Mouse (Mus musculus) stomach, embryonic 16.5 days (tissue): ENCODE measurements around the gene Aacs. TPM values are rescaled to one million over a fixed set of nuclear protein-coding genes. Genes with fewer than 3 reads are reported as not detected.

Experiments
- ATAC-seq: fragments of 200-750 bp; cut with Nextera tagmentation; 2 replicates; pipeline ENCODE4 v1.8.0; 2017; ENCODE audit warnings: moderate number of reproducible peaks, moderate TSS enrichment; ENCODE audit not compliant: insufficient read depth, low FRiP score
- H3K27ac ChIP-seq: fragments of 300-500 bp; sonication (generic); 2 replicates; pipeline ENCODE4 v1.5.1; 2014; ENCODE audit warnings: low read length
- H3K27me3 ChIP-seq: fragments of 300-500 bp; sonication (generic); 2 replicates; pipeline ENCODE4 v1.6.1; 2014; ENCODE audit warnings: low read length, control low read depth, mixed read lengths; ENCODE audit not compliant: control insufficient read depth, insufficient read depth
- H3K36me3 ChIP-seq: fragments of 300-500 bp; sonication (generic); 2 replicates; pipeline ENCODE4 v1.6.1; 2014; ENCODE audit warnings: low read length; ENCODE audit not compliant: control insufficient read depth, insufficient read depth
- H3K4me1 ChIP-seq: fragments of 300-500 bp; sonication (generic); 2 replicates; pipeline ENCODE4 v1.6.1; 2014; ENCODE audit warnings: low read length, control low read depth, mixed read lengths; ENCODE audit not compliant: control insufficient read depth, insufficient read depth
- H3K4me2 ChIP-seq: fragments of 300-500 bp; sonication (generic); 2 replicates; pipeline ENCODE4 v1.6.1; 2014; ENCODE audit warnings: low read depth, low read length, mixed read lengths
- H3K4me3 ChIP-seq: fragments of 300-500 bp; sonication (generic); replicated peaks from 2 replicates; pipeline ENCODE4 v1.5.1; 2014; ENCODE audit warnings: mild to moderate bottlenecking, low read length
- H3K9ac ChIP-seq: fragments of 300-500 bp; sonication (generic); 2 replicates; pipeline ENCODE4 v1.6.1; 2014; ENCODE audit warnings: low read length
- H3K9me3 ChIP-seq: fragments of 300-500 bp; sonication (generic); replicated peaks from 2 replicates; pipeline ENCODE4 v1.6.1; 2016; ENCODE audit warnings: low read length, control low read depth; ENCODE audit not compliant: control insufficient read depth
- WGBS: fragments of 180-500 bp; shearing (Covaris S2); extraction: QIAGEN DNeasy Blood & Tissue Kit; methylation state at CpG from one replicate; pipeline ENCODE4 v1.1.7; 2014; 5-methylcytosine and 5-hydroxymethylcytosine counted together
- polyA plus RNA-seq: library from polyadenylated mRNA; unstranded; fragments of >200 nt; fragmentation: Nextera tagmentation; extraction: Ambion mirVana; gene quantifications from 2 replicates; pipeline ENCODE4 v1.2.1, GENCODE M21; 2015

Gene Aacs
- polyA plus RNA-seq, 1 experiment from 2014 or later = 75.4 TPM

DNA sequence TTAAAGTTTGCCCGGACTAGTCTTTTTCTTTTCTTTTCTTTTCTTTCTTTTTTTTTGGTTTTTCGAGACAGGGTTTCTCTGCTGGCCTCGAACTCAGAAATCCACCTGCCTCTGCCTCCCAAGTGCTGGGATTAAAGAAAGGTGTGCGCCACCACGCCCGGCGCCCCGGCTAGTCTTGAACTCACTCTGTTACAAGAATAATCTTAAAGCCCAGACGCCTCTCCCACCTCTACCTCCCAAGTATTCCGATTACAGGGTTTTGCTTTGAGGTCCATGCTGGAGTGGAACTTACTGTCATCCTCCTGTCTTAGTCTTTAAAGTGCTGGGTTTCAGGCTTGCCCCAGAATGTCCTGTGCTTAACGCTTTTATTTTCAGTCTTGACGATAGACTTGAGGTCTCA, 584 bp upstream of the Aacs start:
- ATAC-seq = no peak
- Histone ChIP-seq H3K9me3 (no peaks in the 10 kb centered on the region), H3K4me2 (peak overlapping the region; percentile 74), H3K36me3 (no peaks in the 10 kb centered on the region), H3K27me3 (no peaks in the 10 kb centered on the region), H3K4me1 (peaks cover 22% of the 10 kb centered on the region), H3K9ac (peak overlapping the region; percentile 44), H3K27ac (peak overlapping the region; percentile 56), H3K4me3 (peak overlapping the region; percentile 93)
- WGBS = 57% methylated on average over 12 of the region's 12 CpGs

DNA sequence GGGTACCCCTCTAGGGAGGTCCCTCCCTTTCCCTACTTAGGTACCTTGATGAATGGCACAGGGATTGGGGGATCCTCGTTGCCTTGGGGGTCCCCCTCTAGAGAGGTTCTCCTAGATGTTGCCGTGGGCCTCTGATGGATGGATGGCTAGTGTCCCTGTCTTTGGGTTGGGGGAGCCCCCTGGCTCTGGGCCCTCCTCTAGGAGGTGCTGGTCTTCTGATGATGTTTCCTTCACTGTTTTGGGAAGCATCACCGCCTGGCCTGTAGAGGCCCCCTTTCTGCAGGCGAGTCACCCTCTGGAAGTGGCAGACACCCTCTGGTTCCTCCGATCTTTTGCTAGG, 642 bp downstream of the Aacs start:
- peak; percentile 9; the same call in 1 of the 2 replicates for ATAC-seq
- Histone ChIP-seq H3K9ac (peak overlapping the region; percentile 90), H3K36me3 (no peaks in the 10 kb centered on the region), H3K27ac (peak overlapping the region; percentile 85), H3K9me3 (no peaks in the 10 kb centered on the region), H3K4me2 (peak overlapping the region; percentile 74), H3K4me3 (peak overlapping the region; percentile 93), H3K4me1 (peaks cover 30% of the 10 kb centered on the region), H3K27me3 (no peaks in the 10 kb centered on the region)
- 8% methylated on average over 5 of the region's 5 CpGs for WGBS

DNA sequence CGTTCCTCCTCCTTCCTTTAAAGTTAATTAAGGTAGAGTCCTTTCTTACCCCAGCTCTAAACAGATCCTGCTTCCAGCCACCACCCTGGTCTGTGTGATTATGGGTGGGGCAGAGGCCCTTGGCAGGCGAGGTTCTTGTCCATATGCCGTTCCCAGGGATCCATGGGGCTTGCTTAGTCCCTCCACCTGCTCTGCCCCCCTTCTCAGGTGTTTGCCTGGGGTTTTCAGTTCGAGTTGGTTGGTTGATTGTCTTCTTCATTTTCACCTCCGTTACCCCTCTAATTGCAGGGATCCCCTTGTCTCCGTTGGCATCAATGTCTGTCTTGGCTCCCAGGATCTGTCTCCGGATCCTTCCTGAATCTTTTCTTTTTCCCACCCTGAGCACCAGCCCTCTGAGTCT, 1.2 kb downstream of the Aacs start:
- Histone ChIP-seq H3K4me1 (peaks cover 30% of the 10 kb centered on the region), H3K9ac (peak overlapping the region; percentile 90), H3K4me2 (peak overlapping the region; percentile 74), H3K36me3 (no peaks in the 10 kb centered on the region), H3K4me3 (peak overlapping the region; percentile 93), H3K9me3 (no peaks in the 10 kb centered on the region), H3K27ac (peak overlapping the region; percentile 85; the same call in 1 of the 2 replicates), H3K27me3 (no peaks in the 10 kb centered on the region)
- no peak for ATAC-seq
- WGBS = 48% methylated on average over 7 of the region's 7 CpGs

DNA sequence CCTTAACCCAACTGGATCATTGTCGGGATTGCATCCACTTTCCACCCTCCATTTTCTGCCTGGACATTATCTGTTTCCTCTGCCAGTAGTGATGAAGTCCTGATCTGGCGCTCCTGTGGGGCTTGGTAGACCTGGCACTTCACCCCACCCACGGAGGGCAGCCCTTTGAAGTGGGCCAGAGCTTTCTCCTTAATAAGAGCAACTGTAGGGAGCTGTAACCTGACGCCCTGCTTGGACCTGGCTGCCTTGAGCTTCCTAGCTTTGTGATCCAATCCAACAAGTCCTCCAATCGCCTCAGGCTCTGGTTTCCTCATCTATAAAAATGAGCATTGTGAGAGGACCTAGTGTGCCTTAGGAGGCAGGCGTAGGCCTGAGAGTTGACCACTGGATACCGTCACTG, 1.9 kb downstream of the Aacs start:
- Histone ChIP-seq H3K9me3 (no peaks in the 10 kb centered on the region), H3K27me3 (no peaks in the 10 kb centered on the region), H3K4me1 (peaks cover 30% of the 10 kb centered on the region), H3K27ac (no peak overlapping the region), H3K4me2 (peak overlapping the region; percentile 74), H3K9ac (peak overlapping the region; percentile 90), H3K4me3 (peak overlapping the region; percentile 93), H3K36me3 (no peaks in the 10 kb centered on the region; the same call in 1 of the 2 replicates)
- WGBS = 62% methylated on average over 7 of the region's 7 CpGs
- ATAC-seq = no peak

GRCm38 (mm10) chr5:125478037-125478436, 2.4 kb downstream of the Aacs start:
- H3K9me3 ChIP-seq = no peaks in the 10 kb centered on the region
- no peak overlapping the region for H3K9ac ChIP-seq
- H3K4me1 ChIP-seq = peaks cover 30% of the 10 kb centered on the region
- no peak overlapping the region for H3K27ac ChIP-seq
- H3K4me3 ChIP-seq = no peak overlapping the region
- peak overlapping the region; percentile 74 for H3K4me2 ChIP-seq
- no peak for ATAC-seq
- 74% methylated on average over 7 of the region's 7 CpGs for WGBS
- no peaks in the 10 kb centered on the region for H3K27me3 ChIP-seq
- H3K36me3 ChIP-seq = peaks cover under 1% of the 10 kb centered on the region; the same call in 1 of the 2 replicates

DNA sequence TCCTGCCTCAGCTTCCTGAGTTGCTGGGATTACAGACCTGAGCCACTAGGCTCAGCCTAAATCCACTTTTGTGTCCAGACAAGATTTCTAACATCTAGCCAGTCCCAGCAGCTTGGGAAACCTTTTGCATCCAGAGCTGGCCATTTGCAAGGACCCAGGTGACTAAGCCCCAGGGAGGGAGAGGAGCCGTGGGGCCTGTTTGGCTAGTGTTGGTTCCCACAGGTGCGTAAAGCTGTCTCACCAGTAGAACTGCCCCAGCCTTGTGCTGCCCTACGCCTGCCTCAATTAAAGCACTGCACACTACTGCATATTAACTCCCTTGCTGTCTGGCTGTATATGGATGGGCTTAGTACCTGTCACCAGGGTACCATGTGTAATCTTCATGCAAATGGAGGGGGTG, 3.8 kb downstream of the Aacs start:
- 70% methylated on average over 3 of the region's 3 CpGs for WGBS

GRCm38 (mm10) chr5:125480434-125481231, 5.0 kb downstream of the Aacs start:
- H3K9ac ChIP-seq = 0 out of 2 replicates have a peak overlapping the region, but pooled peaks have one; percentile 14
- H3K27ac ChIP-seq = peak overlapping the region; percentile 13; the same call in 1 of the 2 replicates
- WGBS = 68% methylated on average over 11 of the region's 11 CpGs
- H3K4me2 ChIP-seq = no peak overlapping the region
- H3K27me3 ChIP-seq = no peaks in the 10 kb centered on the region
- no peak for ATAC-seq
- H3K36me3 ChIP-seq = peaks cover 11% of the 10 kb centered on the region
- no peaks in the 10 kb centered on the region for H3K9me3 ChIP-seq
- peaks cover 30% of the 10 kb centered on the region for H3K4me1 ChIP-seq
- H3K4me3 ChIP-seq = no peak overlapping the region

More for the DNA sequence above, 3.8 kb downstream of the Aacs start:
- Histone ChIP-seq H3K4me3 (no peak overlapping the region), H3K27me3 (no peaks in the 10 kb centered on the region), H3K4me1 (peaks cover 30% of the 10 kb centered on the region), H3K36me3 (peaks cover 8% of the 10 kb centered on the region), H3K27ac (no peak overlapping the region), H3K9me3 (no peaks in the 10 kb centered on the region), H3K9ac (no peak overlapping the region), H3K4me2 (no peak overlapping the region)
- no peak for ATAC-seq

DNA sequence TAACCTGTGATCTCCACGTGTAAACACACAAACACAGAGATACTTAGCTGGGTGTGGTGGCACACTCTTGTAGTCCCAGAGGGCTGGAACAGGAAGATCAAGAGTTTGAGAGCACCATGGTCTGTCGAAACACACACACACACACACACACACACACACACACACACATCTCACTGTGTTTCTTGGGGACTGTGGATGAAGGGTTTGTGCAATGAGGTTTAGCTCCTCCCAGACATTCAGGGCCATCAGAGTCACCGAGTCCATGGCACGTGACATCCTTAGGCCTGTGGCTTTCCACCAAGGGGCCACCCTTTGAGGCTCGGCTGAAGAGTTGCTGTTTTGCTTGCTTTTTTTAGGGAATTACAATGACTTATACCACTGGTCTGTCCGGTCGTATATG, 6.9 kb downstream of the Aacs start:
- Histone ChIP-seq H3K9ac (no peak overlapping the region), H3K36me3 (peaks cover 12% of the 10 kb centered on the region), H3K9me3 (no peaks in the 10 kb centered on the region), H3K27me3 (no peaks in the 10 kb centered on the region), H3K27ac (no peak overlapping the region), H3K4me1 (peaks cover 18% of the 10 kb centered on the region), H3K4me2 (no peak overlapping the region), H3K4me3 (no peak overlapping the region)
- no peak for ATAC-seq
- WGBS = 86% methylated on average over 7 of the region's 7 CpGs

GRCm38 (mm10) chr5:125483712-125484611, 8.3 kb downstream of the Aacs start:
- Histone ChIP-seq H3K4me2 (no peak overlapping the region), H3K27ac (no peak overlapping the region), H3K9ac (no peak overlapping the region), H3K4me3 (no peak overlapping the region), H3K36me3 (peaks cover 16% of the 10 kb centered on the region), H3K9me3 (no peaks in the 10 kb centered on the region), H3K27me3 (no peaks in the 10 kb centered on the region), H3K4me1 (peaks cover 8% of the 10 kb centered on the region; the same call in 1 of the 2 replicates)
- WGBS = 72% methylated on average over 5 of the region's 6 CpGs
- ATAC-seq = no peak
